Mouse (Mus musculus): ENCODE data around the gene Crmp1.

DNA sequence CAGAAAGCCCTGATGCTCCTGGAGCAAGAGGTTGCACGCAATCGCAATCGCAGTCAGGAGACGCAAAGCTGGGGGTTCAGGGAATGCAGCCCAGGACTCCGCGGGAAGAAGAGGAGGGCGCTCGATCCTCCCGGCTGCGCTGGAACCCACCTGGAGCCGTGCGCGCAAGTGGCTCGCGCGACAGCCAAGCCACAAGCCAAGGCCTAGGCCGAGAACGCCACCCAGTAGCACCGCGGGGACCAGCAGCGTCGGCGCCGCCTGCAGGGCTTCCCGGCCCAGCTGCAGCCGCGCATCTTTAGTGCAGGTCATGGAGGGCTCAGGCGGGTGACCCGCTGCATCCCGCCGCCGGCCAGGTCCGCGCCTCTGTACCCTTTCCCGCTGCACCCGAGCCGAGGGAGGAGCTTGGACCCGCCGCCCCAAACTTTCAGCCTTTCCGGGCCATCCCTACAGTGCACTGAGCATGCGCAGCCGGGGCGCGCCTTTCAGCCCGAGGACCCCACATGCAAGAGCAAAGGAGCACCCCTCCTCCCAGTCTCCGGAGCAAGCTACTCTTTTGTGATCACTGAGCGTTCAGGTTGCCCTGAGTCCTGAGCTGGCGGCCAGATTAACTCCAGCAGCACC is 94.9 kb downstream of the Crmp1 start, which contains the start of gene Evc:
- TF ChIP-seq CTCF (IDR thresholded peaks at IDR 0.05): peak; percentile 20; the same call in 1 of the 2 replicates
- no peak for TF ChIP-seq EP300 (IDR thresholded peaks at IDR 0.05)
